Mouse (Mus musculus): ENCODE measurements at regions not wholly inside any gene's neighbourhood (a gene's known extent, or its start where the extent isn't known, plus 50 kb on each side); places are given as distances from the start of the nearest gene placed in this dataset.

DNA sequence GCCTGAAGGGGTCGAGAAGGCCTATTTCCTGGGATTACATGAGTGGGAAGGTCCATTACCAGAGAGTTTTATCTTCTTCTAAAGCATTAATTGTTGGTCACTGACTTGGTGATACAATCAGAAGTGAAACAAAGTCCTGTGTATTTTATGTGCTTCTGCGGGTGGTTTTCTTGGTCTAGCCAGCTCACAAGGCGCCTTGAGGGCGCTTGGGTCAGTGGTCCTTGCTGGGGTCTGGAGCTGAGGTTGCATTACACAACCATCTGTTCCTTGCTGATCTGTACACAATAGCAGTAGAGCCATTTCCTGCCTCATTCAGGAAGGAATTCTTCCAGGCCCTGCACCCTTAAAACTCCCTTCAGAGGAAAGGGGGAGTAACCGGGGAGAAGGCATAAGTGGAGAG is 116.9 kb upstream of the Neo1 start:
- no peak overlapping the region for H3K9ac ChIP-seq (replicated peaks; ENCODE audit: low read depth, low read length)
- H3K9me3 ChIP-seq (replicated peaks; ENCODE audit: control insufficient read depth, low read length): no peaks in the 10 kb centered on the region
- no peak overlapping the region for H3K27ac ChIP-seq (ENCODE audit: low read depth)
- no peaks in the 10 kb centered on the region for H3K36me3 ChIP-seq (replicated peaks; ENCODE audit: control insufficient read depth, insufficient read depth, low read length)
- peaks cover 8% of the 10 kb centered on the region; the same call in 1 of the 2 replicates for H3K4me1 ChIP-seq (ENCODE audit: control insufficient read depth, insufficient read depth)
- H3K4me3 ChIP-seq (ENCODE audit: low read depth, low read length): no peak overlapping the region
- ATAC-seq (ENCODE audit: insufficient read depth, low read depth): no peak
- WGBS: 61% methylated on average over 5 of the region's 5 CpGs
- H3K27me3 ChIP-seq (ENCODE audit: control insufficient read depth, insufficient read depth, low read length): no peaks in the 10 kb centered on the region
- TF ChIP-seq EP300 (IDR thresholded peaks at IDR 0.05; ENCODE audit: low read depth): no peak
- no peak for TF ChIP-seq CTCF (IDR thresholded peaks at IDR 0.05; ENCODE audit: low read depth)
- H3K4me2 ChIP-seq (ENCODE audit: low read depth, low read length): no peak overlapping the region
- no peak for DNase-seq (ENCODE audit: low spot score)

DNA sequence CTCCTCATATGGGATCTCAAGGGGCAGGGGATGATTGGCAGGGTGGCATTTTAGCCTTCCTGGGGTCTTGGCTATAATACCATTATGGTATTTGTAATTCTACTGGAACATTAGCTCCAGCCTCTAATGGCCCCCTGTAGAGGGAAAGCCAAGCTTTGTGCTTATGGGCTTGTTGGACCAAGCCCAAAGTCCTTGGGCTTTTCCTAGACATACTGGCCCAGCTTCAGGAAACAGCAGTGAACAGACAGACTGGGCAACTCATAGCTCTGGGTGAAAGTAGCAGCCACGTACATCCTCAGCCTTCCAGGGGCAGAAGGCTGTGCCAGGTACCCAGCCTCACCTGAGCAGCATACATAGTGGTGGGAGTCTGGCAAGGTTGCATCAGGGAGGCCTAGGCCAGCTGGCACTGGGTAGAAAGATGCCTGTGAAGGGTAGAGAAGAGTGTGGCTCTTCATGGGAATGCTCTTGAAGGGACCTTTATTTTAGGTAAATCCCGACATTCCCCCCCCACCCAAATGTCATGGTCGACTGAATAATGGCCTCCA is 108.1 kb upstream of the Neo1 start:
- no peaks in the 10 kb centered on the region for H3K4me1 ChIP-seq (ENCODE audit: control insufficient read depth, insufficient read depth)
- no peaks in the 10 kb centered on the region for H3K36me3 ChIP-seq (replicated peaks; ENCODE audit: control insufficient read depth, insufficient read depth, low read length)
- no peak overlapping the region for H3K9ac ChIP-seq (replicated peaks; ENCODE audit: low read depth, low read length)
- DNase-seq (ENCODE audit: low spot score): no peak
- H3K27me3 ChIP-seq (ENCODE audit: control insufficient read depth, insufficient read depth, low read length): no peaks in the 10 kb centered on the region
- no peak for TF ChIP-seq EP300 (IDR thresholded peaks at IDR 0.05; ENCODE audit: low read depth)
- no peak for TF ChIP-seq CTCF (IDR thresholded peaks at IDR 0.05; ENCODE audit: low read depth)
- no peak overlapping the region for H3K27ac ChIP-seq (ENCODE audit: low read depth)
- ATAC-seq (ENCODE audit: insufficient read depth, low read depth): no peak
- H3K4me2 ChIP-seq (ENCODE audit: low read depth, low read length): no peak overlapping the region
- WGBS: 63% methylated on average over 3 of the region's 3 CpGs
- H3K4me3 ChIP-seq (ENCODE audit: low read depth, low read length): no peak overlapping the region
- H3K9me3 ChIP-seq (replicated peaks; ENCODE audit: control insufficient read depth, low read length): no peaks in the 10 kb centered on the region

DNA sequence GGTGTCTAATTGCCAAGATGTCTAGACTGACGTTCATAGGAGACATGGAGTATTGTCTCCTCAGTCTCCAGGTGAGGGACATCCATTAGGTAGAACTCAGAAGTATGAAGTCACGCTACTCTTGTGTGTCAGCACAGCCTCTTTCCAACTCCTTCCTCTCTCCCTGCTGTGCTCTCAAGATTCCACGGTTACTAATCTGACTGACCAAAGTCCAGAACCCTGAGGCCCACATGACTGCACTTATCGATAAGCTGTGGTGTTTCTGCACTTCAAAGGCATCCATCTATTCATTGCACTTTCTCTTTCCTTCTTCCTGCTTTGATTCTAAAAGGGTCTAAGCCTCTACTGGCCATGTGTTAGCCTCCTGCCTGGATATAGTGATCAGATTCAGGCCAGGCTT is 107.4 kb upstream of the Neo1 start:
- TF ChIP-seq EP300 (IDR thresholded peaks at IDR 0.05; ENCODE audit: low read depth) (no peak), CTCF (IDR thresholded peaks at IDR 0.05; ENCODE audit: low read depth) (no peak)
- no peak for DNase-seq (ENCODE audit: low spot score)
- 71% methylated on average over 4 of the region's 4 CpGs for WGBS
- H3K27ac ChIP-seq (ENCODE audit: low read depth): no peak overlapping the region
- H3K4me2 ChIP-seq (ENCODE audit: low read depth, low read length): no peak overlapping the region
- no peaks in the 10 kb centered on the region for H3K36me3 ChIP-seq (replicated peaks; ENCODE audit: control insufficient read depth, insufficient read depth, low read length)
- ATAC-seq (ENCODE audit: insufficient read depth, low read depth): no peak
- no peak overlapping the region for H3K4me3 ChIP-seq (ENCODE audit: low read depth, low read length)
- no peak overlapping the region for H3K9ac ChIP-seq (replicated peaks; ENCODE audit: low read depth, low read length)
- no peaks in the 10 kb centered on the region for H3K4me1 ChIP-seq (ENCODE audit: control insufficient read depth, insufficient read depth)
- H3K27me3 ChIP-seq (ENCODE audit: control insufficient read depth, insufficient read depth, low read length): no peaks in the 10 kb centered on the region
- H3K9me3 ChIP-seq (replicated peaks; ENCODE audit: control insufficient read depth, low read length): no peaks in the 10 kb centered on the region

DNA sequence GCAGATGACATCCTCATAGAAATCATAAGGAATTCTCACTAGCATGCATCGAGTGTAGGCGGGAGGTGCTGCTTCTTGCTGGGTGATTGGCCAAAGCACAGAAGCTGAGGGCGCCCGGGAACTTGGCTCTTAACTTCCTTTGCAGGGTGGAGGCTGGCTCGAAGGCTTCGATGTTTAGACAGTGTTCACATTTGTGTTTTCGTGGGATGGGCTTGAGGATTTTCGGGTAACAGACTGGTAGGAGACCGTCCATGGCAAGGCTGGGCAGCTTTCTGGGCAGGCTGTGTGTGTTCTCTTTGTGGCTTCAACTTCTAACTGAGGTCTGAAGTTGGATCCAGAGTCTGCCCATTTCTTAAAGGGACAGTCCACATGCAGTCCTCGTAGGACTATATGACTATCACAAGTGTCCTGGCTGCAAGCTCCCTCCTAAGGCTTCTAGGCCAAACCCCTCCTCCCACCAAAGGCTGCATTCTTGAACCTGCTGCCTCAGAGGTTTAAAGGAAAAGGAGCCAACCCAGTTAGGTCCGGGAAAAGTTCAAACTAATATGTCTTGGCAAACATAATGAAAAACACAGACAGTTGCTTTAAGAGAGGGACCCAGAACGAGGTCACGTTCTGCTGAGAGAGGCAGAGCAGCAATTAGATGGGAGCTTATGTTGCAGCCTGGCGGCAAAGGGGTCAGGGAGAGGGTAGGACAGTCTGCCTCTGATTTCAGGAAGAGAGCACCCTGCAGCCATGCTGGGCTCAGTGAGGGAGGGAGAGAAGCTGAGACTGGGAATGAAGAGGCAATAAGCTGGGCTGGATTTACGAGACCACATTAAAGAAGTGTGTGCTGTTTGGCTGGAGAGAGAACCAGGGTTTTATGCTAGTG is 98.2 kb upstream of the Neo1 start:
- peak; percentile 75 for ATAC-seq (ENCODE audit: insufficient read depth, low read depth)

DNA sequence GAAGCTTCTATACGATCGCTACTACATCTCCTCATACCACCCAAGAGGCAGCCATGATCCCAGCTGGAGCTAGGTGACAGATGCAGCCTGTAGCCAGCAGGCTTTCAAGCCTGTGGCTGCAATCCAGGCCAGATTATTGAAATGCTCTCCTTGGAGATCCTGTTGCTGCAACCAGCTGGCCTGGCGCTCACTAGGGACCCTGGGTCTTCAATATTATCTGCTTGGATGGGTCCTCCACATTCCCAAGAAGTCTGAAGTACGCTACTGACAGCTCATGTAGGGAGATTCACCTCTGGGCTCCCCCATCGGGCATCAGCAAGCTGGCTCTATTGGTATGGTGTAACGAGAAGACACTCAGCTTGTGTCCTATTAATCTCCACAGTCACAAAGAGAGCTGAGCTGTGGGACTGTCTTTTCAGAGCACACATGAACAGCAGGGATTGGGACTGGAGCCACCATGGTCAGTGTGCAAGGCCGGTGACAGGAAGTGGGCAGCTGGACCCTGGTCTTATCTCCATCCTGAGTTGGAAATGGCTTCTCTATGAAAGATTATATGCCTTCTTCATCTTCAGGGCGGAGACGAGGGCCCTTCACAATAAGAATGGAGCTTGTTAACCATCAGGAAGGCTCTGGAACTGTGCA is 93.6 kb upstream of the Neo1 start:
- ATAC-seq (ENCODE audit: insufficient read depth, low read depth): no peak
- H3K27ac ChIP-seq (ENCODE audit: low read depth): no peak overlapping the region

More for the DNA sequence above, 98.2 kb upstream of the Neo1 start:
- Histone ChIP-seq H3K4me1 (ENCODE audit: control insufficient read depth, insufficient read depth) (peaks cover 6% of the 10 kb centered on the region; the same call in 1 of the 2 replicates), H3K36me3 (replicated peaks; ENCODE audit: control insufficient read depth, insufficient read depth, low read length) (no peaks in the 10 kb centered on the region), H3K27ac (ENCODE audit: low read depth) (peak overlapping the region; percentile 43), H3K4me3 (ENCODE audit: low read depth, low read length) (peak overlapping the region; percentile 2; the same call in 1 of the 2 replicates), H3K9ac (replicated peaks; ENCODE audit: low read depth, low read length) (no peak overlapping the region), H3K27me3 (ENCODE audit: control insufficient read depth, insufficient read depth, low read length) (no peaks in the 10 kb centered on the region), H3K4me2 (ENCODE audit: low read depth, low read length) (peak overlapping the region; percentile 40), H3K9me3 (replicated peaks; ENCODE audit: control insufficient read depth, low read length) (no peaks in the 10 kb centered on the region)
- no peak for TF ChIP-seq EP300 (IDR thresholded peaks at IDR 0.05; ENCODE audit: low read depth)
- TF ChIP-seq CTCF (IDR thresholded peaks at IDR 0.05; ENCODE audit: low read depth): no peak
- DNase-seq (ENCODE audit: low spot score): peak; percentile 21
- WGBS: 25% methylated on average over 15 of the region's 15 CpGs

More for the DNA sequence above, 93.6 kb upstream of the Neo1 start:
- Histone ChIP-seq H3K27me3 (ENCODE audit: control insufficient read depth, insufficient read depth, low read length) (no peaks in the 10 kb centered on the region), H3K36me3 (replicated peaks; ENCODE audit: control insufficient read depth, insufficient read depth, low read length) (no peaks in the 10 kb centered on the region), H3K4me1 (ENCODE audit: control insufficient read depth, insufficient read depth) (peaks cover 6% of the 10 kb centered on the region; the same call in 1 of the 2 replicates), H3K4me2 (ENCODE audit: low read depth, low read length) (no peak overlapping the region), H3K9ac (replicated peaks; ENCODE audit: low read depth, low read length) (no peak overlapping the region), H3K4me3 (ENCODE audit: low read depth, low read length) (no peak overlapping the region), H3K9me3 (replicated peaks; ENCODE audit: control insufficient read depth, low read length) (no peaks in the 10 kb centered on the region)
- no peak for DNase-seq (ENCODE audit: low spot score)
- TF ChIP-seq CTCF (IDR thresholded peaks at IDR 0.05; ENCODE audit: low read depth): no peak
- WGBS: 77% methylated on average over 9 of the region's 9 CpGs
